Mouse (Mus musculus): ENCODE data around the gene Slc10a6. TPM values are rescaled to one million over a fixed set of nuclear protein-coding genes. Genes with fewer than 3 reads are reported as not detected.

Slc10a6 gene
- total RNA-seq, 1 experiment: 0.22 TPM

DNA sequence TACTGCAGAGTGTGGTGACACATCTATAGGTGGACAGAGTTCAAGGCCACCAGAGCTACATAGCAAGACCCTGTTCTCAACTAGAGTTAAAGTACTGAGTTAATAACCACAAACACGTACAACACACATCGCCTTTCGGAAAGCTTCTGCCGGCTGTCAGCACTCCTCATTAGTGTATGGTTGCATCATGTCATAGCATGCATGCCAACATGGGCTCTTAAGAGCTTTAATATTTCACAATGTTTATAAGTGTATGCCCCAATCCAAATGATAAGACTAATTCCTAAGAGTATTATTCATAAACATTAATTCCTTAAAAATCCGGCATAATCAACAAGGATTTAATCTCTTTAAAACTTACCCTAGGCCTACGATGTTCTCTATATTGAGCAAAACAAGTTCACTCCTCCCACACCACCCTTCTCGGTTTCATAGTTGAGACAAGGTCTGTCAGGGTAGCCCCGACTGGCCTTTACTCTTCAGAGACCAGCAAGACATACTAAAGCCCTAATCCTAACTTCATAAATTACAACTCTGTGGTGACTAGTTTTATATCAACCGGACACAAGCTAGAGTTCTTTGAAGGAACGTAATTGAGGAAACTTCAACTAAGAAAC is 18.2 kb downstream of the Slc10a6 start:
- Histone ChIP-seq H3K4me3 (ENCODE audit: insufficient read depth in 1 of 2, low read depth in 1 of 2, low read length in 2 of 2, poor library complexity in 1 of 2, severe bottlenecking in 1 of 2) (no peak overlapping the region), H3K36me3 (ENCODE audit: control insufficient read depth, insufficient read depth, low read length, poor library complexity, severe bottlenecking) (no peaks in the 10 kb centered on the region), H3K27ac (ENCODE audit: insufficient read depth, low read depth, low read length, poor library complexity, severe bottlenecking) (no peak overlapping the region), H3K9ac (ENCODE audit: insufficient read depth, low read depth, low read length, poor library complexity, severe bottlenecking) (no peak overlapping the region), H3K9me3 (ENCODE audit: control insufficient read depth, insufficient read depth, low read depth, low read length) (no peaks in the 10 kb centered on the region), H3K4me1 (ENCODE audit: control insufficient read depth in 2 of 2, insufficient read depth in 2 of 2, low read length in 2 of 2, poor library complexity in 1 of 2) (no peaks in the 10 kb centered on the region)
- DNase-seq (ENCODE audit: low read depth, low spot score): no peak
- in situ Hi-C loops (cut with MboI; ENCODE audit: low sequenced_read_pairs in 2 of 2, unreplicated experiment in 2 of 2): no loop called here
- TF ChIP-seq ZNF384 (IDR thresholded peaks at IDR 0.05; ENCODE audit: low read depth, low read length) (no peak), MAFK (IDR thresholded peaks at IDR 0.05; ENCODE audit: insufficient read depth, low read depth, low read length) (no peak), CHD2 (IDR thresholded peaks at IDR 0.05; ENCODE audit: low read depth, low read length) (no peak), ZC3H11A (IDR thresholded peaks at IDR 0.05; ENCODE audit: borderline replicate concordance, low read depth, low read length) (no peak), HCFC1 (IDR thresholded peaks at IDR 0.05; ENCODE audit: borderline replicate concordance, insufficient read depth, low read length) (no peak)

DNA sequence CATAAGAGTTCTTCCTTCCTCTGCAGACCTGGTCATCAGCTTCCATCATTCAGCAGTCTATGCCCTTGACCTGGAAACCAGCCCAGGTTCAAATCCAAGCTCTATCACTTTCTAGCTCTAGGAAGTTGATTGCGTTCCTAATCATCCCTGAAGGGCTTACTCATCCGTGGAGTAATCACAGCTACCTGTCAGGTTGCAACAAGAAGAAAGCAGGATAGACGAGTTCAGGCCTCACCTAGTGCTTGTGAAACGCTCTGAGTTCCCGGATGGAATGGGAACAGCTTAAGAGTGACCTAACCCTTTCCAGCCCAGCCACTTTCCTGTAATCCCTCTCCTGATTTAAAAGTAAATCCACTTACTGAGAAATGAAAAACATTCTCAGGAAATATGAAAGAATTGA is 19.1 kb downstream of the Slc10a6 start:
- no peaks in the 10 kb centered on the region for H3K4me1 ChIP-seq (ENCODE audit: control insufficient read depth in 2 of 2, insufficient read depth in 2 of 2, low read length in 2 of 2, poor library complexity in 1 of 2)
- no peaks in the 10 kb centered on the region for H3K9me3 ChIP-seq (ENCODE audit: control insufficient read depth, insufficient read depth, low read depth, low read length)
- no peak overlapping the region for H3K4me3 ChIP-seq (ENCODE audit: insufficient read depth in 1 of 2, low read depth in 1 of 2, low read length in 2 of 2, poor library complexity in 1 of 2, severe bottlenecking in 1 of 2)
- H3K36me3 ChIP-seq (ENCODE audit: control insufficient read depth, insufficient read depth, low read length, poor library complexity, severe bottlenecking): no peaks in the 10 kb centered on the region
- H3K9ac ChIP-seq (ENCODE audit: insufficient read depth, low read depth, low read length, poor library complexity, severe bottlenecking): no peak overlapping the region
- H3K27ac ChIP-seq (ENCODE audit: insufficient read depth, low read depth, low read length, poor library complexity, severe bottlenecking): no peak overlapping the region
- in situ Hi-C loops (cut with MboI; ENCODE audit: low sequenced_read_pairs in 2 of 2, unreplicated experiment in 2 of 2): no loop called here
- TF ChIP-seq ZC3H11A (IDR thresholded peaks at IDR 0.05; ENCODE audit: borderline replicate concordance, low read depth, low read length): no peak
- TF ChIP-seq CHD2 (IDR thresholded peaks at IDR 0.05; ENCODE audit: low read depth, low read length): no peak
- no peak for TF ChIP-seq MAFK (IDR thresholded peaks at IDR 0.05; ENCODE audit: insufficient read depth, low read depth, low read length)
- TF ChIP-seq HCFC1 (IDR thresholded peaks at IDR 0.05; ENCODE audit: borderline replicate concordance, insufficient read depth, low read length): no peak
- TF ChIP-seq ZNF384 (IDR thresholded peaks at IDR 0.05; ENCODE audit: low read depth, low read length): no peak
- no peak for DNase-seq (ENCODE audit: low read depth, low spot score)

- Histone ChIP-seq H3K9me3 (ENCODE audit: control insufficient read depth, insufficient read depth, low read depth, low read length) (no peaks in the 10 kb centered on the region), H3K9ac (ENCODE audit: insufficient read depth, low read depth, low read length, poor library complexity, severe bottlenecking) (no peak overlapping the region), H3K36me3 (ENCODE audit: control insufficient read depth, insufficient read depth, low read length, poor library complexity, severe bottlenecking) (no peaks in the 10 kb centered on the region), H3K27ac (ENCODE audit: insufficient read depth, low read depth, low read length, poor library complexity, severe bottlenecking) (no peak overlapping the region), H3K4me1 (ENCODE audit: control insufficient read depth in 2 of 2, insufficient read depth in 2 of 2, low read length in 2 of 2, poor library complexity in 1 of 2) (no peaks in the 10 kb centered on the region; a peak in 1 of 4 replicates), H3K4me3 (ENCODE audit: insufficient read depth in 1 of 2, low read depth in 1 of 2, low read length in 2 of 2, poor library complexity in 1 of 2, severe bottlenecking in 1 of 2) (no peak overlapping the region)
- TF ChIP-seq MAFK (IDR thresholded peaks at IDR 0.05; ENCODE audit: insufficient read depth, low read depth, low read length): no peak
- no peak for TF ChIP-seq HCFC1 (IDR thresholded peaks at IDR 0.05; ENCODE audit: borderline replicate concordance, insufficient read depth, low read length)
- no peak for TF ChIP-seq ZNF384 (IDR thresholded peaks at IDR 0.05; ENCODE audit: low read depth, low read length)
- TF ChIP-seq ZC3H11A (IDR thresholded peaks at IDR 0.05; ENCODE audit: borderline replicate concordance, low read depth, low read length): no peak
- no peak for TF ChIP-seq CHD2 (IDR thresholded peaks at IDR 0.05; ENCODE audit: low read depth, low read length)
- no peak for DNase-seq (ENCODE audit: low read depth, low spot score)
- in situ Hi-C loops (cut with MboI; ENCODE audit: low sequenced_read_pairs in 2 of 2, unreplicated experiment in 2 of 2): no loop called here
Observed at GRCm38 (mm10) chr5:103605707-103606106, 23.5 kb downstream of the Slc10a6 start.

DNA sequence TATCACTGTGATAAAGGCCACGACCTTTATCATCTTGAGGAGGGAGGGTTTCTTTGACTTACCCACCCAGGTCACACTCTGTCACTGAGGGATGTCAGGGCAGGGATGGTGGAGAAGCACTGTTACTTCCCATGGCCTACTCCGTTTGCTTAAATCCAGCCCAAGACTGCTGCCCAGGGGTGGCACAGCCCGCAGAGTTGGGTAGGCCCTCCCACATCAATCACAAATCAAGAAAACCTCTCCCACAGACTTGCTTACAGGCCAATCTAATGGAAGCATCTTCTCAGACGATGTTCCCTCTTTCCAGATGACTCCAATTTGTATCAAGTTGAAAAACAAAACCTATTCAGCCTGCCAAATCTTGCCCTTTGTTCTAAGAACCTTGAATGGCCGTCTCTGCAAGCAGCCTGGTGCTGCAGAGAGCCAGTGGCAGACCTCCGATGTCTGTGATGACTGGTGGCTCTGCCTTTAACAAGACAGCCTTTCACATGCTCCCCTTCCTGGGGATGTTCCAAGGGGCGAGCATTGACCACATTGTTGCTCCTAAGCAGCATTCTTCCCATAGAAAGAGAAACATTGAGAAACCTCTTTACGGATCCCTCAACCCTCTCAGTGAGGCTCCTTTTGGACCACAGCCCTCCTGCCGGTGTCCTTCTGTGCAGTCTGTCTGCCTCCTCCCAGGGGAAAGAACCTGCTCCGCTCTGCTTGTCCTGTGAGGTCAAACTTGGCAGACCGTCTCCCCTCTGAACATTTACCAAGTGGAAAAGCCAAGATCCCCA is 25.9 kb downstream of the Slc10a6 start:
- H3K9me3 ChIP-seq (ENCODE audit: control insufficient read depth, insufficient read depth, low read depth, low read length): no peaks in the 10 kb centered on the region
- no peak overlapping the region for H3K9ac ChIP-seq (ENCODE audit: insufficient read depth, low read depth, low read length, poor library complexity, severe bottlenecking)
- H3K4me1 ChIP-seq (ENCODE audit: control insufficient read depth in 2 of 2, insufficient read depth in 2 of 2, low read length in 2 of 2, poor library complexity in 1 of 2): no peaks in the 10 kb centered on the region; a peak in 1 of 4 replicates
- no peak for TF ChIP-seq ZC3H11A (IDR thresholded peaks at IDR 0.05; ENCODE audit: borderline replicate concordance, low read depth, low read length)
- TF ChIP-seq ZNF384 (IDR thresholded peaks at IDR 0.05; ENCODE audit: low read depth, low read length): no peak
- TF ChIP-seq MAFK (IDR thresholded peaks at IDR 0.05; ENCODE audit: insufficient read depth, low read depth, low read length): no peak
- TF ChIP-seq HCFC1 (IDR thresholded peaks at IDR 0.05; ENCODE audit: borderline replicate concordance, insufficient read depth, low read length): no peak
- no peak for TF ChIP-seq CHD2 (IDR thresholded peaks at IDR 0.05; ENCODE audit: low read depth, low read length)
- in situ Hi-C loops (cut with MboI; ENCODE audit: low sequenced_read_pairs in 2 of 2, unreplicated experiment in 2 of 2): no loop called here
- H3K4me3 ChIP-seq (ENCODE audit: insufficient read depth in 1 of 2, low read depth in 1 of 2, low read length in 2 of 2, poor library complexity in 1 of 2, severe bottlenecking in 1 of 2): no peak overlapping the region
- no peak overlapping the region for H3K27ac ChIP-seq (ENCODE audit: insufficient read depth, low read depth, low read length, poor library complexity, severe bottlenecking)
- DNase-seq (ENCODE audit: low read depth, low spot score): no peak
- H3K36me3 ChIP-seq (ENCODE audit: control insufficient read depth, insufficient read depth, low read length, poor library complexity, severe bottlenecking): no peaks in the 10 kb centered on the region

Measured in ES-E14 (cell line).